Mouse (Mus musculus) C2C12 (cell line): ENCODE measurements at regions not wholly inside any gene's neighbourhood (a gene's known extent, or its start where the extent isn't known, plus 50 kb on each side); places are given as distances from the start of the nearest gene placed in this dataset.

Experiments
- H3K27me3 ChIP-seq: one replicate; pipeline ENCODE4 v1.6.1; 2011; ENCODE audit not compliant: control insufficient read depth, insufficient read depth, insufficient read length
- H3K36me3 ChIP-seq: one replicate; pipeline ENCODE4 v1.6.1; 2011; ENCODE audit not compliant: control insufficient read depth, insufficient read depth
- H3K4me3 ChIP-seq: one replicate; pipeline ENCODE4 v1.5.1; 2011; ENCODE audit warnings: mild to moderate bottlenecking, control low read depth; ENCODE audit not compliant: poor library complexity, insufficient read depth, severe bottlenecking
- H3K79me2 ChIP-seq: one replicate; pipeline ENCODE4 v1.6.1; 2011; ENCODE audit not compliant: control insufficient read depth, insufficient read depth
- H3K79me3 ChIP-seq: one replicate; pipeline ENCODE4 v1.6.1; 2011; ENCODE audit warnings: low read depth, control low read depth
- H3ac ChIP-seq: one replicate; pipeline ENCODE3; 2011; ENCODE audit warnings: low read depth; ENCODE audit not compliant: control insufficient read depth, insufficient read length
- CEBPB ChIP-seq: IDR thresholded peaks from one replicate; pipeline ENCODE4 v1.6.1; 2011; ENCODE audit warnings: low read depth, mild to moderate bottlenecking, control low read depth, moderate library complexity
- CTCF ChIP-seq: IDR thresholded peaks from one replicate; pipeline ENCODE4 v1.5.1; 2011; ENCODE audit not compliant: control insufficient read depth, insufficient read depth, insufficient read length
- FOSL1 ChIP-seq: IDR thresholded peaks from one replicate; pipeline ENCODE4 v1.8.0; 2011; ENCODE audit warnings: mild to moderate bottlenecking, low read length; ENCODE audit not compliant: poor library complexity, insufficient read depth, severe bottlenecking
- MAX ChIP-seq: IDR thresholded peaks from one replicate; pipeline ENCODE4 v1.6.1; 2011; ENCODE audit warnings: mild to moderate bottlenecking, control low read depth
- MYOD1 ChIP-seq: IDR thresholded peaks from one replicate; pipeline ENCODE4 v1.6.1; 2011; ENCODE audit warnings: low read depth; ENCODE audit not compliant: control insufficient read depth, insufficient read length
- MYOG ChIP-seq: IDR thresholded peaks from one replicate; pipeline ENCODE4 v1.6.1; 2011; ENCODE audit not compliant: control insufficient read depth, insufficient read length; ENCODE audit errors: extremely low read depth
- USF1 ChIP-seq: IDR thresholded peaks from one replicate; pipeline ENCODE4 v1.6.1; 2011; ENCODE audit warnings: low read depth, mild to moderate bottlenecking, control low read depth, moderate library complexity

- TF ChIP-seq MYOD1, result no peak
- TF ChIP-seq MYOG, result no peak
- TF ChIP-seq USF1, result no peak
- no peak for TF ChIP-seq MAX
- no peak for TF ChIP-seq CEBPB
- no peak for TF ChIP-seq CTCF
- no peak for TF ChIP-seq FOSL1
- no peaks in the 10 kb centered on the region for H3K27me3 ChIP-seq
Observed at GRCm38 (mm10) chr9:94155581-94155980, 382.3 kb downstream of the 1190002N15Rik start.

GRCm38 (mm10) chr9:94148474-94148873 lies 389.4 kb downstream of the 1190002N15Rik start:
- Histone ChIP-seq H3K27me3 (no peaks in the 10 kb centered on the region), H3K36me3 (no peaks in the 10 kb centered on the region)
- no peak for TF ChIP-seq CTCF
- no peak for TF ChIP-seq USF1
- TF ChIP-seq MYOD1, result no peak
- TF ChIP-seq CEBPB, result no peak
- TF ChIP-seq MAX, result no peak

More at GRCm38 (mm10) chr9:94155581-94155980, 382.3 kb downstream of the 1190002N15Rik start:
- H3K79me3 ChIP-seq, result no peaks in the 10 kb centered on the region
- H3K36me3 ChIP-seq, result no peaks in the 10 kb centered on the region
- H3ac ChIP-seq, result no peak overlapping the region
- H3K4me3 ChIP-seq, result no peak overlapping the region
- no peaks in the 10 kb centered on the region for H3K79me2 ChIP-seq

GRCm38 (mm10) chr9:94146787-94147186 lies 391.1 kb downstream of the 1190002N15Rik start:
- TF ChIP-seq MYOG, result no peak
- TF ChIP-seq USF1, result no peak
- TF ChIP-seq MAX, result no peak
- no peak for TF ChIP-seq FOSL1
- TF ChIP-seq CTCF, result no peak
- no peak for TF ChIP-seq CEBPB
- no peak for TF ChIP-seq MYOD1
- Histone ChIP-seq H3K27me3 (no peaks in the 10 kb centered on the region), H3K79me3 (no peaks in the 10 kb centered on the region), H3K36me3 (no peaks in the 10 kb centered on the region), H3K4me3 (no peak overlapping the region), H3ac (no peak overlapping the region), H3K79me2 (no peaks in the 10 kb centered on the region)

More at GRCm38 (mm10) chr9:94148474-94148873, 389.4 kb downstream of the 1190002N15Rik start:
- no peaks in the 10 kb centered on the region for H3K79me2 ChIP-seq
- no peak overlapping the region for H3K4me3 ChIP-seq
- no peak overlapping the region for H3ac ChIP-seq
- no peaks in the 10 kb centered on the region for H3K79me3 ChIP-seq

- H3ac ChIP-seq, result no peak overlapping the region
- no peak for TF ChIP-seq MAX
- TF ChIP-seq MYOG, result no peak
- TF ChIP-seq USF1, result no peak
- TF ChIP-seq CEBPB, result no peak
- TF ChIP-seq MYOD1, result no peak
- no peak for TF ChIP-seq CTCF
- no peak for TF ChIP-seq FOSL1
- no peaks in the 10 kb centered on the region for H3K27me3 ChIP-seq
Observed at GRCm38 (mm10) chr9:94136444-94136843, 401.4 kb downstream of the 1190002N15Rik start.

GRCm38 (mm10) chr9:94133682-94134081 lies 404.2 kb downstream of the 1190002N15Rik start:
- Histone ChIP-seq H3K27me3 (no peaks in the 10 kb centered on the region), H3K4me3 (no peak overlapping the region), H3ac (no peak overlapping the region), H3K79me3 (no peaks in the 10 kb centered on the region), H3K79me2 (no peaks in the 10 kb centered on the region), H3K36me3 (no peaks in the 10 kb centered on the region)
- no peak for TF ChIP-seq FOSL1

More at GRCm38 (mm10) chr9:94136444-94136843, 401.4 kb downstream of the 1190002N15Rik start:
- Histone ChIP-seq H3K4me3 (no peak overlapping the region), H3K79me2 (no peaks in the 10 kb centered on the region), H3K79me3 (no peaks in the 10 kb centered on the region), H3K36me3 (no peaks in the 10 kb centered on the region)

GRCm38 (mm10) chr9:94131367-94131766 lies 406.5 kb downstream of the 1190002N15Rik start:
- TF ChIP-seq MYOD1 (no peak), FOSL1 (no peak), CTCF (no peak), USF1 (no peak), MAX (no peak), CEBPB (no peak), MYOG (no peak)
- Histone ChIP-seq H3K36me3 (no peaks in the 10 kb centered on the region), H3K79me2 (no peaks in the 10 kb centered on the region), H3K27me3 (no peaks in the 10 kb centered on the region), H3ac (no peak overlapping the region), H3K79me3 (no peaks in the 10 kb centered on the region), H3K4me3 (no peak overlapping the region)
